Mouse (Mus musculus) embryonic facial prominence, embryonic 14.5 days (tissue): Measurements from ENCODE around the gene Cfap299. TPM values are rescaled to one million over a fixed set of nuclear protein-coding genes. Genes with fewer than 3 reads are reported as not detected.

Source experiments
- ATAC-seq: fragments of 200-750 bp; cut with Nextera tagmentation; 2 replicates; pipeline ENCODE4 v1.8.0; 2017; ENCODE audit warnings: low read depth, moderate number of reproducible peaks, moderate TSS enrichment
- DNase-seq: peaks from one replicate; pipeline ENCODE4 v3.0.0-alpha.2; 2015; ENCODE audit warnings: low spot score
- H3K27ac ChIP-seq: fragments of 300-500 bp; sonication (generic); replicated peaks from 2 replicates; pipeline ENCODE4 v1.5.1; 2014; ENCODE audit warnings: low read depth, mild to moderate bottlenecking, low read length, moderate library complexity
- H3K27me3 ChIP-seq: fragments of 300-500 bp; sonication (generic); replicated peaks from 2 replicates; pipeline ENCODE4 v1.6.1; 2014; ENCODE audit warnings: low read length; ENCODE audit not compliant: control insufficient read depth, insufficient read depth
- H3K36me3 ChIP-seq: fragments of 300-500 bp; sonication (generic); 2 replicates; pipeline ENCODE4 v1.6.1; 2014; ENCODE audit warnings: low read length, mixed read lengths; ENCODE audit not compliant: control insufficient read depth, insufficient read depth
- H3K4me1 ChIP-seq: fragments of 300-500 bp; sonication (generic); 2 replicates; pipeline ENCODE4 v1.6.1; 2014; ENCODE audit warnings: antibody characterized with exemption, low read length; ENCODE audit not compliant: control insufficient read depth, insufficient read depth
- H3K4me2 ChIP-seq: fragments of 300-500 bp; sonication (generic); 2 replicates; pipeline ENCODE4 v1.6.1; 2014; ENCODE audit warnings: low read depth, mild to moderate bottlenecking, low read length, moderate library complexity, mixed read lengths
- H3K4me3 ChIP-seq: fragments of 300-500 bp; sonication (generic); 2 replicates; pipeline ENCODE4 v1.5.1; 2014; ENCODE audit warnings: low read depth, mild to moderate bottlenecking, low read length
- H3K9ac ChIP-seq: fragments of 300-500 bp; sonication (generic); 2 replicates; pipeline ENCODE4 v1.6.1; 2014; ENCODE audit warnings: low read depth, mild to moderate bottlenecking, low read length, moderate library complexity, mixed read lengths
- H3K9me3 ChIP-seq: fragments of 300-500 bp; sonication (generic); 2 replicates; pipeline ENCODE4 v1.6.1; 2016; ENCODE audit warnings: low read length; ENCODE audit not compliant: control insufficient read depth
- WGBS: fragments of 180-500 bp; shearing (Covaris S2); extraction: QIAGEN DNeasy Blood & Tissue Kit; methylation state at CpG from one replicate; pipeline ENCODE4 v1.1.7; 2014; 5-methylcytosine and 5-hydroxymethylcytosine counted together
- polyA plus RNA-seq: library from polyadenylated mRNA; unstranded; fragments of >200 nt; fragmentation: Nextera tagmentation; extraction: Ambion mirVana; gene quantifications from 2 replicates; pipeline ENCODE4 v1.2.1, GENCODE M21; 2014

The Cfap299 gene
- polyA plus RNA-seq, 1 experiment from 2014 or later: 1.9 TPM

GRCm38 (mm10) chr5:98578398-98578797 lies 249.3 kb downstream of the Cfap299 start:
- Histone ChIP-seq H3K36me3 (no peaks in the 10 kb centered on the region), H3K4me1 (peaks cover 13% of the 10 kb centered on the region), H3K27ac (no peak overlapping the region), H3K27me3 (no peaks in the 10 kb centered on the region), H3K9me3 (no peaks in the 10 kb centered on the region), H3K4me3 (no peak overlapping the region), H3K9ac (no peak overlapping the region), H3K4me2 (no peak overlapping the region)
- DNase-seq: no peak
- WGBS: 71% methylated on average over 2 of the region's 2 CpGs
- no peak for ATAC-seq

GRCm38 (mm10) chr5:98580811-98581210 lies 251.7 kb downstream of the Cfap299 start:
- Histone ChIP-seq H3K4me3 (no peak overlapping the region), H3K27ac (no peak overlapping the region), H3K27me3 (no peaks in the 10 kb centered on the region), H3K4me1 (0 out of 2 replicates have a peak, but pooled peaks cover 2% of the 10 kb centered on the region), H3K36me3 (no peaks in the 10 kb centered on the region), H3K9me3 (no peaks in the 10 kb centered on the region), H3K4me2 (no peak overlapping the region), H3K9ac (no peak overlapping the region)
- ATAC-seq (no peak), DNase-seq (no peak)
- WGBS: 44% methylated on average over 5 of the region's 5 CpGs

DNA sequence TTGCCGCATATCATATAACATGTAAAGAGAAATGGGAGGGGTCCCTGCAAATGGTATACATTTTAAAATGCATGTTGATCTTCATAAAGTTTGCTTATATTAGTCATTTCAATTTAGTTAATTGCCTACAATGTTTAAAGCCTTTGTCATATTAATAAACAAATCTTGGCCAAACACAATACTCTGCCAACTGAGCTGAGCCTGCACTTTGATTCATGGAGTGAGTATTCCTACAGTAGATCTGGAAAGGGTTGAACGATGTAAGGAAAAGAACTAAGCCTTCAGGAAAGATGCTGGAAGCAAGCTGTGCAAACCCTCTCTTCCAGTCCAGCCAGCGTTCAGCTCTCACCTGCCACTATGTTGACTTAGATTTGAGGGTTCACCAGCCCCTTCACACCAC lies 252.9 kb downstream of the Cfap299 start:
- Histone ChIP-seq H3K27me3 (no peaks in the 10 kb centered on the region), H3K9me3 (no peaks in the 10 kb centered on the region), H3K9ac (no peak overlapping the region), H3K4me1 (0 out of 2 replicates have a peak, but pooled peaks cover 2% of the 10 kb centered on the region), H3K36me3 (no peaks in the 10 kb centered on the region), H3K4me3 (no peak overlapping the region), H3K4me2 (no peak overlapping the region), H3K27ac (no peak overlapping the region)
- DNase-seq: no peak
- no peak for ATAC-seq
- WGBS: 80% methylated on average over 3 of the region's 3 CpGs

- 0 out of 2 replicates have a peak, but pooled peaks cover 2% of the 10 kb centered on the region for H3K4me1 ChIP-seq
- no peak overlapping the region for H3K4me3 ChIP-seq
- no peak overlapping the region for H3K9ac ChIP-seq
- H3K4me2 ChIP-seq: no peak overlapping the region
- no peaks in the 10 kb centered on the region for H3K9me3 ChIP-seq
- H3K27me3 ChIP-seq: no peaks in the 10 kb centered on the region
- no peak overlapping the region for H3K27ac ChIP-seq
- no peaks in the 10 kb centered on the region for H3K36me3 ChIP-seq
- DNase-seq (no peak), ATAC-seq (no peak)
Measured at GRCm38 (mm10) chr5:98585915-98586314, 256.8 kb downstream of the Cfap299 start.

DNA sequence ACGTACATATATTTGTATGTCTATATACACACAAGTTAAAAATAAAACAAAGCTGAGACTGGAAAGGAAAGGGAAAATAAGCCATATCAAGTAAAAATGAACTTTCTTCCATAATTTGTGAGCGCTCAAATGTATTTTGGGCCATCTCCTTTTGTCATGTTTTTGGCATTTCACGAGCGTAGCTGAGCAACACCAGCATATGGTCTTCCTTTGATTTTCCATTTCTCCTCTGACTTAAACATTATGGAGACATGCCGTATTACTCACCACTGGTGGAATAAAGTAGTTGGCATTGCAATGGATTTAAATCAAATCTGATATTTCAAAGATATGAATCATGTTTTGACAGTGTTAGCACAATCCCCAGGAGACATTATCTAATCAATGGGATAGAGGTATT lies 284.4 kb downstream of the Cfap299 start:
- ATAC-seq (no peak), DNase-seq (no peak)
- WGBS: 79% methylated on average over 5 of the region's 5 CpGs
- H3K27ac ChIP-seq: no peak overlapping the region
- no peaks in the 10 kb centered on the region for H3K4me1 ChIP-seq
- no peaks in the 10 kb centered on the region for H3K36me3 ChIP-seq
- no peaks in the 10 kb centered on the region for H3K27me3 ChIP-seq
- no peaks in the 10 kb centered on the region for H3K9me3 ChIP-seq
- no peak overlapping the region for H3K4me2 ChIP-seq
- no peak overlapping the region for H3K4me3 ChIP-seq
- H3K9ac ChIP-seq: no peak overlapping the region

DNA sequence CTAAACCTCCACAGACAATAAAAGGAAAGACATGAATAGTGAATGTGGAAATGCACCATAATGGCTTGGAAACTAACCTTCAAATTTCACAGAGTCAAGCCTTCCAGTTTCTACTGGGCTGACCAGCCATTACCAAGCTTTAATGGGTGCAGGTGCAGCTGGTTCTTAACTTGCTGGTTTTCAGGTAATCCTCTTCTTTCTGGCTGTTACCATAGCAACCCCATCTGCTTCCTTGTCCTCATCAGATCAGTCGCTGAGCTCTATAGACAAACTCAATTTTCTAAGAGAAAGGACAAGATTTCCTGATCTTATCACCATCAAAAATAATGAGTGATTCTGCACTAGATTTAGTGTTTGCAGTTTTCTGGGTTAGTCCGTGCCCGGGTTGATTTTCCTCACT lies 287.8 kb downstream of the Cfap299 start:
- Histone ChIP-seq H3K9ac (no peak overlapping the region), H3K4me3 (no peak overlapping the region), H3K4me2 (no peak overlapping the region), H3K9me3 (no peaks in the 10 kb centered on the region), H3K36me3 (no peaks in the 10 kb centered on the region), H3K27ac (no peak overlapping the region), H3K4me1 (no peaks in the 10 kb centered on the region), H3K27me3 (no peaks in the 10 kb centered on the region)
- 70% methylated on average over 3 of the region's 3 CpGs for WGBS
- ATAC-seq: no peak
- DNase-seq: no peak

- Histone ChIP-seq H3K36me3 (no peaks in the 10 kb centered on the region), H3K4me2 (no peak overlapping the region), H3K4me1 (no peaks in the 10 kb centered on the region), H3K9ac (no peak overlapping the region), H3K4me3 (no peak overlapping the region), H3K27ac (no peak overlapping the region), H3K27me3 (no peaks in the 10 kb centered on the region), H3K9me3 (no peaks in the 10 kb centered on the region)
- 70% methylated on average over 4 of the region's 4 CpGs for WGBS
- ATAC-seq: no peak
- DNase-seq: peak; percentile 64
Measured at GRCm38 (mm10) chr5:98617416-98617815, 288.3 kb downstream of the Cfap299 start.

GRCm38 (mm10) chr5:98650345-98650744 lies 321.2 kb downstream of the Cfap299 start:
- H3K4me3 ChIP-seq: no peak overlapping the region
- no peaks in the 10 kb centered on the region for H3K4me1 ChIP-seq
- no peaks in the 10 kb centered on the region for H3K27me3 ChIP-seq
- H3K27ac ChIP-seq: no peak overlapping the region
- no peaks in the 10 kb centered on the region for H3K9me3 ChIP-seq
- no peaks in the 10 kb centered on the region for H3K36me3 ChIP-seq
- DNase-seq (no peak), ATAC-seq (no peak)
- H3K9ac ChIP-seq: no peak overlapping the region
- no peak overlapping the region for H3K4me2 ChIP-seq

GRCm38 (mm10) chr5:98651049-98651448 lies 321.9 kb downstream of the Cfap299 start:
- 75% methylated on average over 5 of the region's 5 CpGs for WGBS
- DNase-seq (no peak), ATAC-seq (no peak)
- no peak overlapping the region for H3K9ac ChIP-seq
- H3K4me2 ChIP-seq: no peak overlapping the region
- H3K27ac ChIP-seq: no peak overlapping the region
- H3K36me3 ChIP-seq: no peaks in the 10 kb centered on the region
- H3K4me3 ChIP-seq: no peak overlapping the region
- H3K9me3 ChIP-seq: no peaks in the 10 kb centered on the region
- H3K27me3 ChIP-seq: no peaks in the 10 kb centered on the region
- no peaks in the 10 kb centered on the region for H3K4me1 ChIP-seq
